Mouse (Mus musculus) intestine, embryonic 16.5 days (tissue): Measurements from ENCODE around the gene Gm20662. TPM values are rescaled to one million over a fixed set of nuclear protein-coding genes. Genes with fewer than 3 reads are reported as not detected.

Source experiments
- ATAC-seq: fragments of 200-750 bp; cut with Nextera tagmentation; 2 replicates; pipeline ENCODE4 v1.8.0; 2017; ENCODE audit warnings: moderate TSS enrichment, moderate library complexity
- H3K27ac ChIP-seq: fragments of 300-500 bp; sonication (generic); 2 replicates; pipeline ENCODE4 v1.5.1; 2014; ENCODE audit warnings: mild to moderate bottlenecking, low read length
- H3K27me3 ChIP-seq: fragments of 300-500 bp; sonication (generic); replicated peaks from 2 replicates; pipeline ENCODE4 v1.6.1; 2014; ENCODE audit warnings: low read length, control low read depth, mixed read lengths; ENCODE audit not compliant: control insufficient read depth, insufficient read depth
- H3K36me3 ChIP-seq: fragments of 300-500 bp; sonication (generic); 2 replicates; pipeline ENCODE4 v1.6.1; 2014; ENCODE audit warnings: low read length, control low read depth; ENCODE audit not compliant: control insufficient read depth, insufficient read depth
- H3K4me1 ChIP-seq: fragments of 300-500 bp; sonication (generic); 2 replicates; pipeline ENCODE4 v1.6.1; 2014; ENCODE audit warnings: low read length, control low read depth, mixed read lengths; ENCODE audit not compliant: control insufficient read depth, insufficient read depth
- H3K4me2 ChIP-seq: fragments of 300-500 bp; sonication (generic); 2 replicates; pipeline ENCODE4 v1.6.1; 2014; ENCODE audit warnings: low read depth, low read length, control low read depth
- H3K4me3 ChIP-seq: fragments of 300-500 bp; sonication (generic); 2 replicates; pipeline ENCODE4 v1.5.1; 2014; ENCODE audit warnings: mild to moderate bottlenecking, low read length
- H3K9ac ChIP-seq: fragments of 300-500 bp; sonication (generic); 2 replicates; pipeline ENCODE4 v1.6.1; 2014; ENCODE audit warnings: low read depth, low read length
- H3K9me3 ChIP-seq: fragments of 300-500 bp; sonication (generic); 2 replicates; pipeline ENCODE4 v1.6.1; 2016; ENCODE audit warnings: low read length, control low read depth; ENCODE audit not compliant: control insufficient read depth
- WGBS: fragments of 180-500 bp; shearing (Covaris S2); extraction: QIAGEN DNeasy Blood & Tissue Kit; methylation state at CpG from one replicate; pipeline ENCODE4 v1.1.7; 2014; 5-methylcytosine and 5-hydroxymethylcytosine counted together
- polyA plus RNA-seq: library from polyadenylated mRNA; unstranded; fragments of >200 nt; fragmentation: Nextera tagmentation; extraction: Ambion mirVana; gene quantifications from 2 replicates; pipeline ENCODE4 v1.2.1, GENCODE M21; 2015

Gene Gm20662
- polyA plus RNA-seq, 1 experiment from 2014 or later = 0.54 TPM

- WGBS = 48% methylated on average over 19 of the region's 19 CpGs
- Histone ChIP-seq H3K9ac (peak overlapping the region; percentile 81), H3K27me3 (no peaks in the 10 kb centered on the region), H3K4me1 (peaks cover 31% of the 10 kb centered on the region), H3K36me3 (no peaks in the 10 kb centered on the region), H3K4me3 (peak overlapping the region; percentile 86), H3K27ac (peak overlapping the region; percentile 100), H3K9me3 (no peaks in the 10 kb centered on the region), H3K4me2 (peak overlapping the region; percentile 88)
- no peak for ATAC-seq
Observed at GRCm38 (mm10) chr9:107984052-107984753, 11.9 kb upstream of the Gm20662 start.

- Histone ChIP-seq H3K9me3 (no peaks in the 10 kb centered on the region), H3K27me3 (no peaks in the 10 kb centered on the region), H3K27ac (peak overlapping the region; percentile 100), H3K9ac (peak overlapping the region; percentile 81), H3K4me1 (peaks cover 31% of the 10 kb centered on the region), H3K4me3 (peak overlapping the region; percentile 86), H3K36me3 (no peaks in the 10 kb centered on the region), H3K4me2 (peak overlapping the region; percentile 88)
- ATAC-seq = no peak
- 42% methylated on average over 9 of the region's 9 CpGs for WGBS
Observed at GRCm38 (mm10) chr9:107984754-107985055, 11.4 kb upstream of the Gm20662 start.

GRCm38 (mm10) chr9:107985131-107986119 lies 10.7 kb upstream of the Gm20662 start, which contains the start of gene Inka1:
Inka1 (minus strand) TSS chr9:107985879.
- Histone ChIP-seq H3K4me1 (peaks cover 31% of the 10 kb centered on the region), H3K36me3 (no peaks in the 10 kb centered on the region), H3K4me3 (peak within 1 kb of the TSS; percentile 86), H3K9me3 (no peaks in the 10 kb centered on the region), H3K27ac (peak within 1 kb of the TSS; percentile 100), H3K4me2 (peak within 1 kb of the TSS; percentile 88), H3K9ac (peak within 1 kb of the TSS; percentile 81), H3K27me3 (no peaks in the 10 kb centered on the region)
- WGBS = 2% methylated on average over 58 of the region's 58 CpGs
- peak; percentile 74 for ATAC-seq

GRCm38 (mm10) chr9:107986376-107986775 lies 9.8 kb upstream of the Gm20662 start:
- H3K27me3 ChIP-seq = no peaks in the 10 kb centered on the region
- H3K9me3 ChIP-seq = no peaks in the 10 kb centered on the region
- H3K4me1 ChIP-seq = peaks cover 21% of the 10 kb centered on the region
- peak; percentile 49 for ATAC-seq
- no peaks in the 10 kb centered on the region for H3K36me3 ChIP-seq
- peak overlapping the region; percentile 86 for H3K4me3 ChIP-seq
- 4% methylated on average over 18 of the region's 18 CpGs for WGBS
- H3K9ac ChIP-seq = peak overlapping the region; percentile 81; the same call in 1 of the 2 replicates
- peak overlapping the region; percentile 100 for H3K27ac ChIP-seq
- peak overlapping the region; percentile 88 for H3K4me2 ChIP-seq

- Histone ChIP-seq H3K9me3 (no peaks in the 10 kb centered on the region), H3K4me1 (peaks cover 9% of the 10 kb centered on the region; the same call in 1 of the 2 replicates), H3K27ac (no peak overlapping the region), H3K27me3 (no peaks in the 10 kb centered on the region), H3K4me2 (no peak overlapping the region), H3K36me3 (no peaks in the 10 kb centered on the region), H3K9ac (no peak overlapping the region), H3K4me3 (no peak overlapping the region)
- ATAC-seq = no peak
- 71% methylated on average over 3 of the region's 3 CpGs for WGBS
Observed at GRCm38 (mm10) chr9:107987950-107988349, 8.2 kb upstream of the Gm20662 start.

- no peak within 1 kb of the TSS for H3K9ac ChIP-seq
- no peak within 1 kb of the TSS for H3K4me2 ChIP-seq
- H3K27me3 ChIP-seq = no peaks in the 10 kb centered on the region
- WGBS = 63% methylated on average over 2 of the region's 2 CpGs
- H3K27ac ChIP-seq = no peak within 1 kb of the TSS
- H3K4me1 ChIP-seq = no peaks in the 10 kb centered on the region
- no peaks in the 10 kb centered on the region for H3K9me3 ChIP-seq
- H3K36me3 ChIP-seq = no peaks in the 10 kb centered on the region
- H3K4me3 ChIP-seq = no peak within 1 kb of the TSS
- no peak for ATAC-seq
Observed at GRCm38 (mm10) chr9:107992197-107992596, 4.0 kb upstream of the Gm20662 start, which contains the start of gene Cdhr4. Cdhr4 (plus strand) TSS chr9:107992497.

- Histone ChIP-seq H3K4me3 (no peak overlapping the region), H3K9me3 (no peaks in the 10 kb centered on the region), H3K36me3 (no peaks in the 10 kb centered on the region), H3K27ac (no peak overlapping the region), H3K4me1 (no peaks in the 10 kb centered on the region), H3K27me3 (no peaks in the 10 kb centered on the region), H3K9ac (no peak overlapping the region), H3K4me2 (no peak overlapping the region)
- ATAC-seq = no peak
- WGBS = 85% methylated on average over 11 of the region's 11 CpGs
Observed at GRCm38 (mm10) chr9:107993013-107993412, 3.1 kb upstream of the Gm20662 start.

GRCm38 (mm10) chr9:107994464-107994863 lies 1.7 kb upstream of the Gm20662 start:
- no peaks in the 10 kb centered on the region for H3K36me3 ChIP-seq
- no peaks in the 10 kb centered on the region for H3K9me3 ChIP-seq
- H3K27ac ChIP-seq = no peak overlapping the region
- H3K4me2 ChIP-seq = no peak overlapping the region
- no peaks in the 10 kb centered on the region for H3K4me1 ChIP-seq
- no peak for ATAC-seq
- 62% methylated on average over 2 of the region's 2 CpGs for WGBS
- H3K27me3 ChIP-seq = no peaks in the 10 kb centered on the region
- H3K4me3 ChIP-seq = no peak overlapping the region
- H3K9ac ChIP-seq = no peak overlapping the region

- WGBS = 94% methylated on average over 21 of the region's 21 CpGs
- no peaks in the 10 kb centered on the region for H3K27me3 ChIP-seq
- H3K9ac ChIP-seq = no peak overlapping the region
- no peak overlapping the region for H3K27ac ChIP-seq
- no peaks in the 10 kb centered on the region for H3K36me3 ChIP-seq
- no peaks in the 10 kb centered on the region for H3K4me1 ChIP-seq
- no peak overlapping the region for H3K4me3 ChIP-seq
- H3K4me2 ChIP-seq = no peak overlapping the region
- no peaks in the 10 kb centered on the region for H3K9me3 ChIP-seq
- no peak for ATAC-seq
Observed at GRCm38 (mm10) chr9:107995513-107995912, 636 bp upstream of the Gm20662 start.
